Mouse (Mus musculus): ENCODE results near the gene Cdh5. TPM values are rescaled to one million over a fixed set of nuclear protein-coding genes. Genes with fewer than 3 reads are reported as not detected.

Gene Cdh5
- polyA plus RNA-seq, 1 experiment = 53.4 TPM

DNA sequence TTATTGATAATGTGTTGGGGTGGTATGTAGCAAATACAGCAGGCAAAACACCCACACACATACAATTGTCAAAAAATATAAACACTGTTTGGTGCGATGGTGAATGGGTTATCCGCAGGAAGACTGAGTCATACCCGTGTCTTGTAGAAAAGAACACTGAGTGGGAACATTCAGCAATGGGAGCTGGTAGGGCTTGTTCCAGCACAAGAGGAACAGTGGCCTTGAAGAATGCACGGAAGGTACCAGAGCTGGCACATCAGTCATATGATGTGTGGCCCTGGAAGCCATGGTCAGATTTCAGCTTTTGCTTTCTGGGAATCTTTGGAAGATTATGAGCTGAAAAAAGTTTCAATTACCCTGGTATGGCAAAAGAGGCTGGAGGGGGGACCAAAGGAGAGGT is 85.4 kb downstream of the Cdh5 start:
- H3K4me1 ChIP-seq (ENCODE audit: control insufficient read depth, insufficient read depth, insufficient read length, low read length) = no peaks in the 10 kb centered on the region
- no peak overlapping the region for H3K27ac ChIP-seq (replicated peaks; ENCODE audit: low read depth, low read length)
- no peak overlapping the region for H3K4me3 ChIP-seq (ENCODE audit: insufficient read depth, low read depth, low read length)

DNA sequence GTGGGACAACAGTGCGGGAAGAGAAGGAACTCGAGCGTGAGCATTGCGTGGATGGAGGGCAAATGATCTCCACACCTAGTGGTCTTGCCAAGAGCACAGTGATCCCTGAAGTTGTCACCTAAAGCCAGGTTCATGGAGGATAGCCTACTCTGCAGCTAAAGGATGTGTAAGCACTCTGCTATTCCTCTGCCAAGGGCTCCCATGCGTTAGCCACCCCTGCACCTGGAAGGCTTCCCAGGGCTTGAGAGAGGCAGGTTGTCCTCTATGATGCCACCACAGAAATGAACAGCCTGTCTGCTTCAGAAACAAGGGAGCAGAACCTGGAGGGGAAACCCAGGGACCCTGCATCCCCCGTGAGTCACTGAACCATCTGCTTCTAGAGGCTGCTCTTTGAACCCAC is 86.2 kb downstream of the Cdh5 start:
- Histone ChIP-seq H3K27ac (replicated peaks; ENCODE audit: low read depth, low read length) (no peak overlapping the region), H3K4me3 (ENCODE audit: insufficient read depth, low read depth, low read length) (no peak overlapping the region), H3K4me1 (ENCODE audit: control insufficient read depth, insufficient read depth, insufficient read length, low read length) (no peaks in the 10 kb centered on the region)

DNA sequence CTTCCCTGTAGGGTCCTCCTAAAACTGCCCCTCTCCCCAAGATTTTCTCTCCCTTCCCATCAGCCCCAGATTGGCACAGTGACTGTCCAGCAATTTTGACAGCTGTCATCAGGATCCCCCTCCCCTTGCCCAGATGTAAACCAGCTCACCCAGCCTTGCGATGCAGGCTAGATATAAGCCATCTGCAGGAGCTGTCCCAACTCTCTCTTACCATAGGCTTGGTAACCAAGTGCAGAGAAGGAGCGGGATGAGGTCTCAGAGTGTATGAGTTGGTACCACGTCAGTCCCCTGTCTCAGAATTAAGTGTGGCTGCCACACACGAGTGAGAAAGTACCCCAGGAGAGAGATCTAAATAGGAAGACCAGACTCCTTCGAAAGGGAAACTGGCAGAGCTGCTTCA is 87.0 kb downstream of the Cdh5 start:
- Histone ChIP-seq H3K4me1 (ENCODE audit: control insufficient read depth, insufficient read depth, insufficient read length, low read length) (no peaks in the 10 kb centered on the region), H3K27ac (replicated peaks; ENCODE audit: low read depth, low read length) (no peak overlapping the region), H3K4me3 (ENCODE audit: insufficient read depth, low read depth, low read length) (no peak overlapping the region)

DNA sequence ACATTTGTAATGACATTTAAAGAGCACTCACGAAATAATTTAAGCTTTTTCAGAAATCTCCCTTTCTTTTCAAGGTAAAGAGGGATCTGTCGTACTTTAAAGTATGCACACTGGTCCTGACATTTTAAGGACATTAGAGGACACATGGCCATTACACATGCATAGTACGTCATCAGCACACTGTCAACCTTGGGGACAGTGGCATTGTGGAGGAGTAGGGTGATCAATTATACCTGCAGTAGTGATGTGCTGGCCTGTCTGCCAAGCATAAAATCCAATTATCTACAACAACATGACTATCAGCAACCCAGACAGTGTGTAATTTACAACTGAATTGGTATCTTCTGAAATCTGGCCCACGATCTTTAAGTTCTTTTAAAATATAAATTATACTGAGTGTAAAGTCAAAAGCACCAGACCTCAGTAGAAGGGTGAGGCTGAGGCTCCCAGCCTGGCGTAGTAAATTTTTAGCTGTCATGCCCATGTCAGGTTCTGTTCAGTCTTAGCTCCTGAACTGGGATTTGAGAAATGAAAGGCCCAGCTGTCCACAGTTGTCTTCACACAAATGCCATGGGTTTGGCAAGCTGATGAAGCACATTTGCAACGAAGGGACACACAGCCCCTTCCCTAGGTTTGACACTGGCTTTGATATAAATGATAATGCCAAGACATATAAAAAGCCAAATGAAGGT is 89.5 kb downstream of the Cdh5 start:
- H3K4me3 ChIP-seq (ENCODE audit: insufficient read depth, low read depth, low read length) = no peak overlapping the region
- no peak overlapping the region for H3K27ac ChIP-seq (replicated peaks; ENCODE audit: low read depth, low read length)
- no peaks in the 10 kb centered on the region for H3K4me1 ChIP-seq (ENCODE audit: control insufficient read depth, insufficient read depth, insufficient read length, low read length)

DNA sequence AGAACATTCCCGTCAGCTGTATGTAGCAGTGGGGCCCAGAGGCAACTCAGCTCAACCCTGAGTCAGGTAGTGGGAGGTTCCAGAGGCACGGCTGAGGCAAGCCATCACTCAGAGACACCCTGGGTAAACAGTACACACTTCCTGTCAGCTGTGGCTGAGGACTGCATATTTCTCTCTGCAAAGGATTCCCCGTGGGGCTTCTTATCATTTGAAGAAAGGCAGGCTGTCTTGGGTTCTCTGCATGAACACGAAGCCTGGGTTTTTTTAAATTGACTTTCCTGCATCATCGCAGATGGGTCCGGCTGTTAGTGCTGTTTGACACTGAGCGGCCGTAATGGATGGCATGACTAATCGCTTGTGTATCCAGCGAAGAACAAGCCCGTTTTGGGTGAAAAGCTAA is 90.1 kb downstream of the Cdh5 start:
- H3K4me3 ChIP-seq (ENCODE audit: insufficient read depth, low read depth, low read length) = no peak overlapping the region
- no peak overlapping the region for H3K27ac ChIP-seq (replicated peaks; ENCODE audit: low read depth, low read length)
- no peaks in the 10 kb centered on the region for H3K4me1 ChIP-seq (ENCODE audit: control insufficient read depth, insufficient read depth, insufficient read length, low read length)

Other genes starting within 250 kb of the Cdh5 start
- gene Bean1, start 68.8 kb downstream of the Cdh5 start, polyA plus RNA-seq (2012; ENCODE audit: insufficient read depth, insufficient read length, missing spikeins) = 0.54 TPM in 1 of 2 replicates, not detected in the other
- gene Tk2, start 146.9 kb downstream of the Cdh5 start, polyA plus RNA-seq (2012; ENCODE audit: insufficient read depth, insufficient read length, missing spikeins) = 13.1 and 16.8 TPM in 2 replicates
- 3.8 TPM in 1 of 2 replicates, not detected in the other for gene Cklf, start 149.2 kb downstream of the Cdh5 start, polyA plus RNA-seq (2012; ENCODE audit: insufficient read depth, insufficient read length, missing spikeins)
- gene Cmtm2a, start 191.6 kb downstream of the Cdh5 start, polyA plus RNA-seq (2012; ENCODE audit: insufficient read depth, insufficient read length, missing spikeins) = not detected in 2 replicates
- not detected in 2 replicates for gene Gm45711, start 208.5 kb downstream of the Cdh5 start, polyA plus RNA-seq (2012; ENCODE audit: insufficient read depth, insufficient read length, missing spikeins)
- not detected in 2 replicates for gene Cmtm1, start 208.5 kb downstream of the Cdh5 start, polyA plus RNA-seq (2012; ENCODE audit: insufficient read depth, insufficient read length, missing spikeins)
- gene Gm11020, start 219.9 kb downstream of the Cdh5 start, polyA plus RNA-seq (2012; ENCODE audit: insufficient read depth, insufficient read length, missing spikeins) = not detected in 2 replicates
- not detected in 2 replicates for gene Cmtm2b, start 220.6 kb downstream of the Cdh5 start, polyA plus RNA-seq (2012; ENCODE audit: insufficient read depth, insufficient read length, missing spikeins)
- gene Cmtm3, start 237.8 kb downstream of the Cdh5 start, polyA plus RNA-seq (2012; ENCODE audit: insufficient read depth, insufficient read length, missing spikeins) = 12.1 and 15.1 TPM in 2 replicates